Mouse (Mus musculus): ENCODE data around the gene Col4a4.

The Col4a4 gene

GRCm38 (mm10) chr1:82586713-82587399 is at the start of gene Col4a4, which contains the start of gene Col4a3:
Gene Col4a4, minus strand, starts transcription at chr1:82586849.
Gene Col4a3, plus strand, starts transcription at chr1:82586921.
- DNase-seq (ENCODE audit: low spot score): peak; percentile 11

GRCm38 (mm10) chr1:82636321-82636720 is 49.7 kb upstream of the Col4a4 start:
- no peak for DNase-seq (ENCODE audit: low spot score)

GRCm38 (mm10) chr1:82635254-82635620 is 48.6 kb upstream of the Col4a4 start:
- no peak for DNase-seq (ENCODE audit: low spot score)

GRCm38 (mm10) chr1:82634545-82635253 is 48.0 kb upstream of the Col4a4 start:
- no peak for DNase-seq (ENCODE audit: low spot score)

- DNase-seq (ENCODE audit: low spot score): no peak
Observed at GRCm38 (mm10) chr1:82631169-82631792, 44.6 kb upstream of the Col4a4 start.

GRCm38 (mm10) chr1:82629495-82629894 is 42.8 kb upstream of the Col4a4 start:
- DNase-seq (ENCODE audit: low spot score): no peak

- DNase-seq (ENCODE audit: low spot score): no peak
Observed at GRCm38 (mm10) chr1:82627652-82628051, 41.0 kb upstream of the Col4a4 start.

GRCm38 (mm10) chr1:82625474-82625873 is 38.8 kb upstream of the Col4a4 start:
- no peak for DNase-seq (ENCODE audit: low spot score)

GRCm38 (mm10) chr1:82624934-82625333 is 38.3 kb upstream of the Col4a4 start:
- DNase-seq (ENCODE audit: low spot score): no peak

GRCm38 (mm10) chr1:82619981-82620380 is 33.3 kb upstream of the Col4a4 start:
- no peak for DNase-seq (ENCODE audit: low spot score)

- DNase-seq (ENCODE audit: low spot score): no peak
Observed at GRCm38 (mm10) chr1:82618592-82618991, 31.9 kb upstream of the Col4a4 start.

- DNase-seq (ENCODE audit: low spot score): no peak
Observed at GRCm38 (mm10) chr1:82618001-82618400, 31.4 kb upstream of the Col4a4 start.

- DNase-seq (ENCODE audit: low spot score): no peak
Observed at GRCm38 (mm10) chr1:82612061-82612660, 25.5 kb upstream of the Col4a4 start.

- DNase-seq (ENCODE audit: low spot score): no peak
Observed at GRCm38 (mm10) chr1:82608646-82609262, 22.1 kb upstream of the Col4a4 start.

- DNase-seq (ENCODE audit: low spot score): no peak
Observed at GRCm38 (mm10) chr1:82605856-82606255, 19.2 kb upstream of the Col4a4 start.

GRCm38 (mm10) chr1:82605347-82605746 is 18.7 kb upstream of the Col4a4 start:
- no peak for DNase-seq (ENCODE audit: low spot score)

GRCm38 (mm10) chr1:82603198-82603950 is 16.7 kb upstream of the Col4a4 start:
- DNase-seq (ENCODE audit: low spot score): no peak

GRCm38 (mm10) chr1:82596864-82597596 is 10.4 kb upstream of the Col4a4 start:
- no peak for DNase-seq (ENCODE audit: low spot score)

GRCm38 (mm10) chr1:82590266-82590665 is 3.6 kb upstream of the Col4a4 start:
- DNase-seq (ENCODE audit: low spot score): no peak

- no peak for DNase-seq (ENCODE audit: low spot score)
Observed at GRCm38 (mm10) chr1:82585981-82586380, 668 bp downstream of the Col4a4 start.

- DNase-seq (ENCODE audit: low spot score): no peak
Observed at GRCm38 (mm10) chr1:82578320-82578719, 8.3 kb downstream of the Col4a4 start.
